Mouse (Mus musculus) embryonic facial prominence, embryonic 13.5 days (tissue): Measurements from ENCODE around the gene Kif1a. TPM values are rescaled to one million over a fixed set of nuclear protein-coding genes. Genes with fewer than 3 reads are reported as not detected.

Experiments used
- ATAC-seq: fragments of 200-750 bp; cut with Nextera tagmentation; 2 replicates; pipeline ENCODE4 v1.8.0; 2017; ENCODE audit warnings: low read depth; ENCODE audit not compliant: insufficient number of reproducible peaks, insufficient read depth, low FRiP score, low TSS enrichment
- H3K27ac ChIP-seq: fragments of 300-500 bp; sonication (generic); 2 replicates; pipeline ENCODE4 v1.5.1; 2015; ENCODE audit warnings: moderate library complexity, mild to moderate bottlenecking, inconsistent platforms
- H3K27me3 ChIP-seq: fragments of 300-500 bp; sonication (generic); 2 replicates; pipeline ENCODE4 v1.6.1; 2015; ENCODE audit warnings: mild to moderate bottlenecking, inconsistent platforms
- H3K36me3 ChIP-seq: fragments of 300-500 bp; sonication (generic); 2 replicates; pipeline ENCODE4 v1.6.1; 2015; ENCODE audit warnings: mild to moderate bottlenecking, inconsistent platforms
- H3K4me1 ChIP-seq: fragments of 300-500 bp; sonication (generic); 2 replicates; pipeline ENCODE4 v1.6.1; 2015; ENCODE audit warnings: inconsistent platforms
- H3K4me2 ChIP-seq: fragments of 300-500 bp; sonication (generic); 2 replicates; pipeline ENCODE4 v1.6.1; 2015; ENCODE audit warnings: moderate library complexity, mild to moderate bottlenecking, inconsistent platforms
- H3K4me3 ChIP-seq: fragments of 300-500 bp; sonication (generic); 2 replicates; pipeline ENCODE4 v1.5.1; 2015; ENCODE audit warnings: mild to moderate bottlenecking, inconsistent platforms
- H3K9ac ChIP-seq: fragments of 300-500 bp; sonication (generic); 2 replicates; pipeline ENCODE4 v1.6.1; 2015; ENCODE audit warnings: mild to moderate bottlenecking, inconsistent platforms
- H3K9me3 ChIP-seq: fragments of 300-500 bp; sonication (generic); 2 replicates; pipeline ENCODE4 v1.6.1; 2016; ENCODE audit warnings: inconsistent platforms
- WGBS: fragments of 180-500 bp; shearing (Covaris S2); methylation state at CpG from one replicate; pipeline ENCODE4 v1.1.7; 2015; ENCODE audit warnings: mixed read lengths; 5-methylcytosine and 5-hydroxymethylcytosine counted together
- polyA plus RNA-seq: library from polyadenylated mRNA; unstranded; fragments of >200 nt; fragmentation: Nextera tagmentation; extraction: Ambion mirVana; gene quantifications from 2 replicates; pipeline ENCODE4 v1.2.1, GENCODE M21; 2015

Gene Kif1a
- polyA plus RNA-seq, 1 experiment from 2014 or later = 24.6 TPM

- peaks cover 5% of the 10 kb centered on the region; the same call in 1 of the 2 replicates for H3K36me3 ChIP-seq
- ATAC-seq = no peak
- H3K4me1 ChIP-seq = peaks cover 4% of the 10 kb centered on the region; the same call in 1 of the 2 replicates
- no peak overlapping the region for H3K4me2 ChIP-seq
- no peak overlapping the region for H3K9ac ChIP-seq
- H3K9me3 ChIP-seq = no peaks in the 10 kb centered on the region
- no peak overlapping the region for H3K27ac ChIP-seq
- WGBS = 65% methylated on average over 6 of the region's 6 CpGs
- no peaks in the 10 kb centered on the region for H3K27me3 ChIP-seq
- no peak overlapping the region for H3K4me3 ChIP-seq
Measured at GRCm38 (mm10) chr1:93085136-93085535, 16.6 kb downstream of the Kif1a start.

- WGBS = 84% methylated on average over 12 of the region's 12 CpGs
- ATAC-seq = no peak
- Histone ChIP-seq H3K27ac (no peak overlapping the region), H3K4me1 (peaks cover 4% of the 10 kb centered on the region; the same call in 1 of the 2 replicates), H3K4me3 (no peak overlapping the region), H3K36me3 (peaks cover 5% of the 10 kb centered on the region; the same call in 1 of the 2 replicates), H3K4me2 (no peak overlapping the region), H3K27me3 (no peaks in the 10 kb centered on the region), H3K9ac (no peak overlapping the region), H3K9me3 (no peaks in the 10 kb centered on the region)
Measured at GRCm38 (mm10) chr1:93083420-93084285, 18.1 kb downstream of the Kif1a start.

- ATAC-seq = no peak
- 91% methylated on average over 8 of the region's 8 CpGs for WGBS
Measured at GRCm38 (mm10) chr1:93082121-93082520, 19.6 kb downstream of the Kif1a start.

GRCm38 (mm10) chr1:93080930-93081589 is 20.7 kb downstream of the Kif1a start:
- Histone ChIP-seq H3K27me3 (no peaks in the 10 kb centered on the region), H3K27ac (no peak overlapping the region), H3K9ac (no peak overlapping the region), H3K4me2 (no peak overlapping the region), H3K9me3 (no peaks in the 10 kb centered on the region), H3K4me3 (no peak overlapping the region), H3K36me3 (peaks cover 13% of the 10 kb centered on the region), H3K4me1 (peaks cover 4% of the 10 kb centered on the region; the same call in 1 of the 2 replicates)
- 79% methylated on average over 3 of the region's 3 CpGs for WGBS
- ATAC-seq = no peak

More at GRCm38 (mm10) chr1:93082121-93082520, 19.6 kb downstream of the Kif1a start:
- peaks cover 5% of the 10 kb centered on the region; the same call in 1 of the 2 replicates for H3K36me3 ChIP-seq
- no peaks in the 10 kb centered on the region for H3K27me3 ChIP-seq
- H3K27ac ChIP-seq = no peak overlapping the region
- H3K4me3 ChIP-seq = no peak overlapping the region
- H3K9ac ChIP-seq = no peak overlapping the region
- peaks cover 4% of the 10 kb centered on the region; the same call in 1 of the 2 replicates for H3K4me1 ChIP-seq
- no peaks in the 10 kb centered on the region for H3K9me3 ChIP-seq
- no peak overlapping the region for H3K4me2 ChIP-seq

- H3K36me3 ChIP-seq = peaks cover 26% of the 10 kb centered on the region
- no peak overlapping the region for H3K9ac ChIP-seq
- H3K27ac ChIP-seq = no peak overlapping the region
- H3K9me3 ChIP-seq = no peaks in the 10 kb centered on the region
- H3K4me1 ChIP-seq = no peaks in the 10 kb centered on the region
- 73% methylated on average over 3 of the region's 3 CpGs for WGBS
- H3K27me3 ChIP-seq = no peaks in the 10 kb centered on the region
- no peak overlapping the region for H3K4me3 ChIP-seq
- H3K4me2 ChIP-seq = no peak overlapping the region
- no peak for ATAC-seq
Measured at GRCm38 (mm10) chr1:93079602-93080001, 22.1 kb downstream of the Kif1a start.

- H3K27ac ChIP-seq = no peak overlapping the region
Measured at GRCm38 (mm10) chr1:93072279-93072865, 29.4 kb downstream of the Kif1a start.

GRCm38 (mm10) chr1:93071487-93071971 is 30.2 kb downstream of the Kif1a start:
- Histone ChIP-seq H3K27me3 (no peaks in the 10 kb centered on the region), H3K36me3 (peaks cover 27% of the 10 kb centered on the region), H3K4me3 (no peak overlapping the region), H3K4me2 (no peak overlapping the region), H3K9ac (no peak overlapping the region), H3K4me1 (0 out of 2 replicates have a peak, but pooled peaks cover 4% of the 10 kb centered on the region), H3K27ac (no peak overlapping the region), H3K9me3 (no peaks in the 10 kb centered on the region)
- no peak for ATAC-seq
- WGBS = 72% methylated on average over 18 of the region's 18 CpGs

More at GRCm38 (mm10) chr1:93072279-93072865, 29.4 kb downstream of the Kif1a start:
- 0 out of 2 replicates have a peak, but pooled peaks cover 4% of the 10 kb centered on the region for H3K4me1 ChIP-seq
- no peak overlapping the region for H3K9ac ChIP-seq
- WGBS = 88% methylated on average over 2 of the region's 2 CpGs
- no peaks in the 10 kb centered on the region for H3K9me3 ChIP-seq
- no peaks in the 10 kb centered on the region for H3K27me3 ChIP-seq
- ATAC-seq = no peak
- H3K4me3 ChIP-seq = no peak overlapping the region
- no peak overlapping the region for H3K4me2 ChIP-seq
- H3K36me3 ChIP-seq = peaks cover 30% of the 10 kb centered on the region

GRCm38 (mm10) chr1:93070881-93071280 is 30.9 kb downstream of the Kif1a start:
- no peak overlapping the region for H3K4me2 ChIP-seq
- no peak for ATAC-seq
- WGBS = 90% methylated on average over 5 of the region's 5 CpGs

GRCm38 (mm10) chr1:93068553-93068952 is 33.2 kb downstream of the Kif1a start:
- no peak for ATAC-seq

More at GRCm38 (mm10) chr1:93070881-93071280, 30.9 kb downstream of the Kif1a start:
- no peak overlapping the region for H3K4me3 ChIP-seq
- H3K9ac ChIP-seq = no peak overlapping the region
- H3K9me3 ChIP-seq = no peaks in the 10 kb centered on the region
- peaks cover 24% of the 10 kb centered on the region for H3K36me3 ChIP-seq
- 0 out of 2 replicates have a peak, but pooled peaks cover 4% of the 10 kb centered on the region for H3K4me1 ChIP-seq
- H3K27ac ChIP-seq = no peak overlapping the region
- no peaks in the 10 kb centered on the region for H3K27me3 ChIP-seq

GRCm38 (mm10) chr1:93065654-93066053 is 36.1 kb downstream of the Kif1a start:
- Histone ChIP-seq H3K4me1 (peaks cover 10% of the 10 kb centered on the region), H3K27me3 (no peaks in the 10 kb centered on the region), H3K27ac (no peak overlapping the region), H3K9me3 (no peaks in the 10 kb centered on the region), H3K36me3 (0 out of 2 replicates have a peak, but pooled peaks cover 12% of the 10 kb centered on the region), H3K4me2 (no peak overlapping the region), H3K4me3 (no peak overlapping the region), H3K9ac (no peak overlapping the region)
- WGBS = 73% methylated on average over 6 of the region's 6 CpGs
- no peak for ATAC-seq

More at GRCm38 (mm10) chr1:93068553-93068952, 33.2 kb downstream of the Kif1a start:
- no peak overlapping the region for H3K4me3 ChIP-seq
- H3K4me1 ChIP-seq = peaks cover 10% of the 10 kb centered on the region
- 78% methylated on average over 1 of the region's 1 CpGs for WGBS
- no peak overlapping the region for H3K27ac ChIP-seq
- no peak overlapping the region for H3K9ac ChIP-seq
- H3K4me2 ChIP-seq = no peak overlapping the region
- no peaks in the 10 kb centered on the region for H3K27me3 ChIP-seq
- H3K36me3 ChIP-seq = 0 out of 2 replicates have a peak, but pooled peaks cover 7% of the 10 kb centered on the region
- H3K9me3 ChIP-seq = no peaks in the 10 kb centered on the region

- Histone ChIP-seq H3K4me2 (no peak overlapping the region), H3K4me3 (no peak overlapping the region), H3K27me3 (no peaks in the 10 kb centered on the region), H3K9me3 (no peaks in the 10 kb centered on the region), H3K9ac (no peak overlapping the region), H3K4me1 (peaks cover 10% of the 10 kb centered on the region), H3K27ac (no peak overlapping the region), H3K36me3 (0 out of 2 replicates have a peak, but pooled peaks cover 14% of the 10 kb centered on the region)
- no peak for ATAC-seq
- WGBS = 59% methylated on average over 5 of the region's 5 CpGs
Measured at GRCm38 (mm10) chr1:93063694-93064093, 38.1 kb downstream of the Kif1a start.
